Mouse (Mus musculus) liver, postnatal 0 days (tissue): Measurements from ENCODE around the gene Sema3a.

Experiments
- CTCF ChIP-seq: sonication (generic); IDR thresholded peaks from 2 replicates; pipeline ENCODE4 v1.5.1; 2016; ENCODE audit warnings: antibody characterized with exemption, low read depth
- EP300 ChIP-seq: IDR thresholded peaks from 2 replicates; pipeline ENCODE4 v1.6.1; 2016; ENCODE audit warnings: antibody characterized with exemption, low read depth, mild to moderate bottlenecking

- TF ChIP-seq CTCF (no peak), EP300 (no peak)
These were observed at the start of gene Sema3a for GRCm38 (mm10) chr5:13125241-13125692.
